Mouse (Mus musculus): ENCODE results near the gene Olfr1396. TPM values are rescaled to one million over a fixed set of nuclear protein-coding genes. Genes with fewer than 3 reads are reported as not detected.

Olfr1396 gene
- not detected for total RNA-seq (2021)

DNA sequence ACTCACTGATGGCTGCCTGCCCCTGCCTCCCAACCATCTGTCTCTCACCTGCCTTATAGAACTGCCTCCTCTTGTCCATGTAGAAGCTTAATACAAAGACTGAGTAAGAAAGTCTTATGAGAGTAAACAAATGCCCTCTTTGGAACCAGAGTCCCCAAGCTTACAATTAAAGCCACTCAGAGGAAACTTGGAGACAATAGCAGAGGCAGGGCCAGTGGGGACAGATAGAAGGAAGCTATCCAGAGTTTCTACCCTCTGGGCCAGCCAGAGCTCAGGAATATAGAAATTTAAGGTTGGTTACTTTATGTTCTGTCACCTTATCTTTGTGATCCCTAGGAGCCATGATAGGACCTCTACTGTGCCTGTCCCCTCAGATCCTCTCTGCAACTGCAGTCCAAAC lies at the start of gene Olfr1396:
TSS of gene Olfr1396 (minus strand) at position 101 of the 400 bp plus-strand sequence.
- no peak for DNase-seq

DNA sequence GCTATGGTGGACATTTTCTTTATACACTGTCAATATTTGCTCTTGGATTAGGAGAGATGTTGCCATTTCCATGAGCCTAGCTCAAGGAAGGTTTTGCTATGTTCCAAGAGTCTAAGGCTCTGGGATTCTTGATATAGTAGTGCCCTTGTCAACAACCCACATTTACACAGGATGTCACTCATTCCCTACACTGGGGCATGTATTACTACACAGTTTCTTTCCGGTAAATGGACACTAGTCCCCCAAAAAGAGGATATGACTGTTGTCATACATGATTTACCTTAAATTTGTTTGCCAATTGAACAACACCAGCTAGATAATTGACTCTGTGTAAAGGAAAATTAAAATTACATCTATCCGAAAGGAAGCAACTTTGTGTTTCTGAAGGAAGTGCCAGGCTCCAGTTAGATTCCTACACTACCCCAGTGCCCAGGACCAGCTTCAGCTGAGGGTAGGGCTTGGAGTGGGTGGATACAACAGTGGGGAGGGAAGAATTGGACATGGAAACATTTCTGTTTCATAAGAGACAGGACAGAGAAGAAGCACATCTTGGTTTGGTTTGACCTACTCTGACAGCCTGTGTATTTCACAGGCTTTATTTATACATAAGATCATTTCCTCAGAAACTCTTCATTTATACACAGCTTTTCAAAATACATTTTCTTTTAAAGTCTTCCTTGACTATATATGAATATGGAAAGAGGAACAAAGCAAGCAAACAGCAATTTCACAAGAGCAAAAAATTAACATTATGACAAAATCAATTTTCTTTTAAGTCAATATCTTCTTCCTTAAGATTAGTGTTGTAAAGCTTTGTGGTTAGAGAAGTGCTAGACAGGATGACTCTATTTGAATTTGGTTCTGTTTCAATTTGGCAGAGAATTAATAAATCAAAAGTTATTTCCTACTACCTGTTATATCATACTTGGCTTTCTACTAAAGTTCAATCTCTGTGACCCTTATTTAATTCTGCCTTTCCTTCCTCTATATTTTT lies 42.4 kb upstream of the Olfr1396 start:
- DNase-seq: no peak

DNA sequence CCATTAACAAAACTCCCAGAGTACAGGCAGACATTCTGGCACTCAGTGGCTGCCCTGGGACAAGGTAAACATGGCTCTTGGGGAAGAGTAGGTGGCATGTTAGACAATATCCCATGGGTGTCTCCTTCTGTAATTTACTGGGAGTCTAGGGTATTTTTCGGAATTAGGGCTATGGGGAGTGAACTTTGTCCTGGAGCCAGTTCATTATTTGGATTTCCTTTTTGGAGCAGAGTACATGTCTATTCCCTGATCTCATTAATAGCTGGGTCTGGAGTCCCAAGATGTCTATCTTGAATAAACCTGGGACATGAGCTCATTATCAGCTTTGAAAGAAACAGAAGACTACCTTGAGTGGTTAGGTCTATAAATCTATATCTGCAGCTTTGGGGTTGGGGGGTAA lies 39.4 kb upstream of the Olfr1396 start, which contains the start of gene Olfr1394:
TSS of gene Olfr1394 (plus strand) at position 301 of the 400 bp plus-strand sequence.
- DNase-seq: no peak

DNA sequence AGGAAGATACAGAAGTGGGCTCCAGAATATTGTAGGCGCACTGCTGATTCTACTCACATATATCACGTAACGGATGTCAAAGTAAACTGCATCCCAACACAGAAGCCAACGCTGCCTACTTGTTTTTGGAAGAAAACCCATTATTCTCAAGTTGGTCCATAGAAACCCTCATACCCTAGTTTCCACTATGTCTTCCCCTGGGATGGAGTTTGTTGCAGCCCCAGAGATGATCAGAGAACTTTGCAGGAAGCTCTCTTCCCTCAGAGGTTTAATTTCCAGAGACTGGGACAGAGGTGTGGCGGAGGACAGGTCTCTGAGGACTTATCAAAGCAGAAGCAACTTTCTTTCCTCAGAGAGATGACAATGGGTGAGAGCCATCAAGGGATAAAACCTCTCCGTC lies 27.3 kb upstream of the Olfr1396 start, which contains the start of gene Olfr1395:
TSS of gene Olfr1395 (plus strand) at position 301 of the 400 bp plus-strand sequence.
- no peak for DNase-seq

DNA sequence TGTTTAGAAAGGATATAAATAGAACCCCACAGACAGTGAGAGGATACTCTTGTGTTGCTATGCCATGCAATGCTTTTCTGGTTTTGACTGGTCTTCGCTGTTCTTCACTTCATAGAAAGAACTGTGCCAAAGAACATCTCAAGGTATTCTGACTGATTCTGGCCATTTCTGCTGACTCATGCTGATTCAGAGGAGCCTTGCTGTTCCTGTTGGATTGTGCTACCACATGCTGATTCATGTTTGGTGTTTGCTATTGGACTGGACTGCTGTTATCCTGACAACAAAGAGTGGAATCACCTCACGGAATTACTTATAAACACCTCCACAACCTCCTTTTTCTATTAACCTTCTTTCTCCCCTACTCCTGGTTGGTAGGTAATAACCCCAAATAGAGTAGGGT lies 9.5 kb upstream of the Olfr1396 start:
- DNase-seq: no peak

DNA sequence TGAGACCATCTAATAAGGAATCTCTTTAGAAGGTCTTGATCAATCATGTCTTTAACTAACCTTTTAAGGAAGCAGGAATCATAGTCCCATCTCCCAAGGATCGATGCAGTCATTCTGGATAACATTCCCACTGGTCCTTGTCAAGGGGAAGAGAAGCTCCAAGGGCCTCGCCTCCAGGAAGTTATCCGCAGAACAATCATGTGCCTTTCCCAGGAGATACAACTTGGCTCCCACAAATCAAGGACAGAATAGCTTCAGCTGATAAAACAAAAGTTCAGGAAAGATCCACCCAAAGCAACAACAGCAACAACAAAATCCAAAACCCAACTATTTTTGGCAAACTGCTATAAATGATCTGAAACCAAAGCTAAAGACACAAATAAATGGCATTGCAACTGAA lies 5.0 kb upstream of the Olfr1396 start:
- no peak for DNase-seq

DNA sequence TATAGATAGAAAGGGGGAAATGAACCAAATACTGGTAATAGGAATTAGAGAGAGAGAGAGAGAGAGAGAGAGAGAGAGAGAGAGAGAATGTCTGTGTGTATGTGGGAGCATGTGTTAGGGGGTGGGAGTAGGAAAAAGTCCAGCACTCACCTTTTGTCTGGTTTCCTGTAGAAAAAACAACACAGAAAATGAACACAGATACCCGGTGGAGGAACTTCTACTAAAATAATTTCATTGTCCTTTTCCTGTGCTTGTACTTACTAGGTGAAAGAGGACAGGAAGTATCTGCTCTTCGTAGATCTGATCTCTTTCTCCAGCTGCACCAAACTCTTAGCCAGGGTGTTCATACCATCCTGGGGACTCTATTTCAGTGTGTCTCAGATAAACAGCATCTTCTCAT lies 516 bp downstream of the Olfr1396 start:
- no peak for DNase-seq

DNA sequence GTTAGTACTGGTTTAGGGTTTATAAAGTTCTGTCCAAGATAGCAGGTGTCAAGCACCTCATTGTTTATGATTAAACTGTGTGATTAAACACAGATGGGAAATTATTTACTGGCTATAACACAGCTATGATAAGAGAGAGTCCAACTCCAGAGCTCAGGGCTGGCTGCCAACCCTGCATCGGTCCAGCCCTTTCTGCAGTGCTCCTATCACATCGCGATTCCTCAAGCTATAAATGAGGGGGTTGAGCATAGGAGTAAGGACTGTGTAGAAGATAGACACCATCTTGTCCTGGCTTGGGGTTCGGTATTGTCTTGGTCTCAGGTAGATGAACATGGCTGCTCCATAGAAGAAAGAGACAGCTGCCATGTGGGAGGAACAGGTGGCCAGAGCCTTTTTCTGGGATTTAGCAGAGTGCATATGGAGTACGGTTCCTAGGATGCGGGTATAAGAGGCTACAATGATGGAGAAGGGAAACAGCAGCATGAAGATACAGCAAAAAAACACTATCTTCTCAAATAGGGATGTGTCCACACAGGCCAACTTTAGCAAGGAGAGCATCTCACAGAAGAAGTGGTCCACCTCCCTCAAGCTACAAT lies 2.0 kb downstream of the Olfr1396 start:
- peak in 1 of 2 experiments; percentile 5 for DNase-seq

DNA sequence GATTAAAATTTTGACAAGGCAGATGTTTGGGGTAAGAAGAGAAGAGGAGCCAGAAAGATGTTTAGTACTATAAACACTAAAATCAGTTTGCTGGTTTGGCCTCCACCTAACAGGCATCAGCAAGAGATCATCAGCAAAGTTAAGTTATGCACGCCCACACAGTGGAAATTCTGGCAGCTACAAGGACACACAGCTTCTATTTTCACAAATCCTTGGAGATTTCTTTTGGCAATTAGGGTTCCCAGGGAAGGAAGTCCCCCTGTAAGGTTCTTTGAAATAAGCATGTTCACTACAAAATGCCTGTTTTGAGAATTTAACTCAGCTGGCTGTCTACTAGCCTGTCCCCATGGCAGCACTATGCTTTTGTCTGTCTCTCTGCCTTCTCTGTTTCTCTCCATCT lies 3.7 kb downstream of the Olfr1396 start:
- DNase-seq: no peak

DNA sequence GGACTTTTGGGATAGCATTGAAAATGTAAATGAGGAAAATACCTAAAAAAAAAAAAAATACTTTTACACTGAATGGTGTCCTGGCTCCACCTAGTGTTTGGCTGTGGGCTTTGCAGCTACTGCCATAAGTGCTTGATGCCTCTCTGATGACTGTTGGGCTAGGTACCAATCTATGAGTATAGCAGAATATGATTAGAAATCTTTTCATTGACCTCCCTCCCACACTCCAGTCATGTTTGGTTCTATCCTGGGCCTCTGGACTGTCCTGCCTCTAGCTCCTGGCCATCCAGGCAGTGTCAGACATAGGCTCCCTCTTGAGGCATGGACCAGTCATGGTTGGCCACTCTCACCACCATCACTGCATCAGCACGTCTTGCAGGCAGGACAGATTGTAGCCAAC lies 5.8 kb downstream of the Olfr1396 start:
- DNase-seq: peak in 1 of 2 experiments; percentile 5

DNA sequence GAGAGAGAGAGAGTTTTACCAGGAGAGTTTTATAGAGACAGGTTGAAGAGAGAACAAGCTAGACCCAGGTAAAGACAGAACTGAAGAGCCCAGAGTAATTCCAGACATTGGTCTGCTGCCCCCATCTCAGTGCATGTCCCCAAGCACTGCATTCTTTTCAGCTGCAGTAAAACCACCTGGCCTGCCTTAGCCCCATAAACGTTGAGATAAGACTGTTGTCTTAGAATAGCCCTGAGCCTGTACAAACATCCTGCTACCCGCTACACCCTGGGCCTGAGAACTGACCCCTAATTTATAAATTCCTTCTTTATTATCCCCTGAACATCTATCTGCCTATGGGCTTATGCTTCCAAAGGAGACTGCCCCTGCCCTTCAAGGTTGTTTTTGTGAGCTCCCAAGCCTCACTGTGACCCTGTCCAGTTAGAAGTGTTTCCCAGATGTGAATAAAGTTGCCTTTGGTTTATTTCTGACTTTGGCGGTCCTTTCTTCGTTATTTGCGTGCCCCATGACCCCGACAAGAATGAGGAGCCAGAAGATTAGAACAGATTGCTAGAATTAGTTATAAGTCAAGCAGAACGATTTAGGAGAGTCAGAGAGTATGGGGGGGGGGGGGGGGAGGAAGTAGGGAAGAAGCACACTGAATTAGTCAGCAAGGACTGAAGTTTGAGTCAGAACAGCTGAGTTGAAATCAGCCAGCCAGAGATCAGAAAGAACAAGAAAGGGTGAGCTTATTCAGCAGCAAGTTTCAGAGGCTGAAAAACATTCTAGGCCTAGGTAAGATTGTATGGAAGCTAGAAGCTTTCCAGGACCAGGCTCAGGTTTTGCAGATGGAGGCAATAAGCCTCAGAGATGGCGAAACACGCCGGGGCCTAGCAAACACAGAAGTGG lies 6.8 kb downstream of the Olfr1396 start:
- DNase-seq: no peak

DNA sequence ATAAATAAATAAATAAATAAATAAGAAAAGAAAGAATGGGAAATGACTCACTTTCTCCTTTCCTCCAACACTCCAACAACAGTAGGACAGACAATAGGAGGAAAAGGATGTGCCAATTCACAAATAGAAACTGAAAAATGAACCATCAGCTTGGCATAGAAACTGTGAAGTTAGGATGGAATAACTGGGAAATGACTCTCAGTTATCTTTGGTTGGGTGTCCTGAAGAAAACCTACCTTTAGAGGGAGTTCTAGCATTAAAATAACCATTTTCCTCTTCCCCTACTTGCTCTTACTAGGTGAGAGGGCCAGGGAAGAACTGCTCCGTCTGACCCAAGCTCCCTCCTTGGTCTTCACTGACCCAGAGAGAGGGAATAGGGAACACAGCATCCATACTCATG lies 8.9 kb downstream of the Olfr1396 start:
- no peak for DNase-seq

DNA sequence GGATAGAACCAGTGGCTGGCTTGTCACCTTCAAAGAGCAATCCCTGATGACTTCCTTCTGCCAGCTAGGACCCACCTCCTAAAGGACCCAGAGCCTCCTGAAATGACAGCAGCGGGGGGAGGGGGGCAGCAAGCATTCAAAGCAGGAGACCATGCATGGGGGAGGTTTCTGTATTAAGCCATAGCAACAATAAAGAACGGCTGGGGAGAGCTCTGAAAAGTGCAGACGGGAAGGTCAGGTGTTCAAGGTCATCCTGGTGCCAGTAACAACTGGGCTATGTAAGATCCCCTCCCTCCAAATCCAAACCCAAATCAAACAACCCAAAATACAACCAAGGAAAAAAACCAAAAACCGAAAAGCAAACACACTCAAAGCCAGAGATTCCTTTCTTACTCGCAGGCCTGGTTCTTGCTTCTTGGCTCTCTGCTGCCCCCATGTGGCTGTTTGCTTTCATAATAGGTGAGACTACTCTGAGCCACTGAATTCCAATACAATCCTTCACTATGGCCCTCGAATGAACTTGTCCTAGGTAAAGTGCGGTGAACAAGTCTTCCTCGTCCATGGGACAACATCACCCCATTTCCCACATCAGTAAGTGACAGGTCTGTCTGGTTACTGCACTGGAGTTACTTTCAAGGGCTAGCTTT lies 11.5 kb downstream of the Olfr1396 start:
- peak; percentile 72 to 73 for DNase-seq

DNA sequence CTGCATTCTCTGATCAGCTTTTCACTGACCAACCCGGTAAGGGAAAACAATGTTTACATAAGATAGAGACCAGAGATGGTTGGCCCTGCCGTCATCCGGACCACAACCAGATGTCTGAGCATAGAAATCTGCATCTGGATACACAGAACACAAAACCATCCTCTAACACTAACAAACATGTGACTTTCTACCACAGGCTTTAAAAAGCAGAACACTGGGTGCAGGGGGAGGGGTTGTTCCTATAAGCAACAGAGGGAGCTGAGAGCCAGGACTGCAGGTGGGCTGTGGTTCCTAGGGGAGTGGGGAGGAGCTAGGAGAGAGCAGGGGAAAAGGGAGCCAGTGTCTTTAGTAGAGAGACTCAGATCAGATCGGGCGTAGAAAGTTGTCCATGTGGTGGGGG lies 13.2 kb downstream of the Olfr1396 start:
- DNase-seq: no peak

DNA sequence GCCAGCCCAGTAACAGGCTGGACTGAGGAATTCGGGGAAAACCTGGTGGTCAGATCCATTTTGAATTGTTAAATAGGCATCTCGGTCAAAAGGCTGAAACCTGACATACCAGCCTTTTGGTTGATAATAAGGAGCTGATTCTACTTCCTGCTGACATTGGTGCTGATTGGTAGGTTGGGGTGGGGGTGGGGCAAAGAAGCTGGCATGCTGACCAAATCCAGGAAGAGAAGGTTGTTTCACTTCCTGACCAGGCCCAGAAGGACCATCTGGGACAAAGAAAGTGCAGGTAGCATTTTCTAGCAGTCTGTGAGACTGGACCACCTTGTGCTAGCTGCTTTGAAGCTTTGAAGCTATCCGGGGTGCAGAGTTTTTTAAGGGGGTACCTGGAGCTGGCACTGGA lies 14.3 kb downstream of the Olfr1396 start:
- no peak for DNase-seq

DNA sequence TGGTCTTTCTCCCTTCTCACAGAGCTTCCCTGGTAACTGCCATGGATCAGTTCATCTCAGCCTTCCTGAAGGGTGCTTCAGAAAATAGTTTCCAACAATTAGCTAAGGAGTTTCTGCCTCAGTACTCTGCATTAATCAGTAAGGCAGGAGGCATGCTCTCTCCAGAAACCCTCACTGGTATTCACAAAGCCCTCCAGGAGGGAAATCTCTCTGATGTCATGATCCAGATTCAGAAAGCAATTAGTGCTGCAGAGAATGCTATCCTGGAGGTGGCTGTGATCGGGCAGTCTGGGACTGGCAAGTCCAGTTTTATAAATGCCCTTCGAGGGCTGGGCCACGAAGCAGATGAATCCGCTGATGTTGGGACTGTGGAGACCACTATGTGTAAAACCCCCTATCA lies 19.3 kb downstream of the Olfr1396 start:
- no peak for DNase-seq

DNA sequence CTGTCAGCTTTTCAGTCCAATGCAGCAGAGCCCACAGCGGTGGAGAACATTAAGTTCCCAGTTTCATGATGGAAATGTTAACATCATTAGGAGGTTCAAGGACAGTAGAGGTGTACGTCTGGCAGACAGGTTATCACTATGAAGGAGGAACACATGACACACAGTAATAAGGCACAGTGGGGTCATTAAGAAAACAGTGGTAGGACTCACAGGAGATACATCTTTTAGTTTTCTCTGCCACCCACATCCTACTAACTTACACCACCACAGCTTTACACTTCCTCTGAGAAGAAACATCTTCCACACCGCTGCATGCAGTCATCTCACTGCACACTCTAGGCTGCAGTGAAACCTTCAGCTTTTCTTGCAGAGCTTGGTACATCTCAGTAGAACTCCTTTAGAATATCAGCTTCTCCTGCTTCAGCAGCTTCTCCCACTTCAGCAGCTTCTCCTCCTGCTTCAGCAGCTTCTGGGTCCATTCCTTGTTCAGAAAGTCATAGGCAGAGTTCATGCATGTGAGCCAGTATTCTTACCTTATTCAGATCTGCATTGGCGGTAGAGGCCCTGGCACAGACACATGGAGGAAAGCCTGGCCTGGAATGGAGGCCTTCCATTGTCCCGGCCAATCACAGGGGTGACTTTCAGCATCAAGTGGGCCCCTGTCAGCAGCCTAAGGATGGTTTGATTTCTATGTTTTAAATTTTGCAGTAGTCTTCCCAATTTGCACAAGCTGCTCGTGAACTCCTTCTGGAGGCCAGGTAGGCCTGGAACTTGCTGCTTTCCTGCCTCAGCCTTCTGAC lies 20.6 kb downstream of the Olfr1396 start:
- no peak for DNase-seq

DNA sequence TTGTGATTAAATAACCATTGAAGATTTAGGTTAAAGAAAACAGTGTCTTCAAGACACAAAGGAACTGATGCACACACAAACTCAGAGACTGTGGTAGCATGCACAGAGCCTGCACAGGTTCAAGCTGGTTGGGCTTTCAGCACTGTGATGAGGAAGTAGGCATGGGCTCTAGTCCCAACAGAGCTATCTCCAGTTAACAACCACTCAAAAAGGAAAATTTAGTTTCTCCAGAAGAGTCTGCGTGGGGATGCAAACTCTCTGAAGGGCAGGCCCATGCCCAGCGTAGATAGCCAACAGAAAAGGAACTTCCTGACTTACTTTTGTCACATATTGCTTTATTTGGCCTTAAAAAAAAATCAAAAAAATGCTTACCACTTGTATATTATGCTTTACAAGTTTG lies 21.9 kb downstream of the Olfr1396 start:
- DNase-seq: no peak

DNA sequence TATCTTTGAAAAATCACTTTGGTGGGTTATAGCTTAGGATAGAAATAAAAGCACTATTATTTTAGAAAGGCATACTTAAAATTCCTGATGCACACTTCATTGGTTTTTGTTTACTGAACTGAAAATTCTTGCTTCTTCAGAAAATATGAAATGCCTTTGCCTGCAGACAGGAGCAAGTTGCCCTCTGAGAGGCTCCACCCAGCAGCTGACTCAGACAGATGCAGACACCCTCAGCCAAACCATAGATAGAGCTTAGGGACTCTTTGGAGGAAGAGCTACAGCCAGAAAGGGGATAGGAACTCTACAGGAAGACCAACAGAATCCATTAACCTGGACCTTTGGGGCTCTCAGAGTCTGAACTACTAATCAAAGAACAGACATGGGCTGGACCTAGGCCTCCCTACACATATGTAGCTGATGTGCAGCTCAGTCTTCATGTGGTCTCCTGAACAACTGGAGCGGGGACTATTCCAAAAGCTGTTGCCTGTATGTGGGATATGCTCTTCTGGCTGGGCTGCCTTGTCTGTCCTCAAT lies 22.6 kb downstream of the Olfr1396 start:
- no peak for DNase-seq

DNA sequence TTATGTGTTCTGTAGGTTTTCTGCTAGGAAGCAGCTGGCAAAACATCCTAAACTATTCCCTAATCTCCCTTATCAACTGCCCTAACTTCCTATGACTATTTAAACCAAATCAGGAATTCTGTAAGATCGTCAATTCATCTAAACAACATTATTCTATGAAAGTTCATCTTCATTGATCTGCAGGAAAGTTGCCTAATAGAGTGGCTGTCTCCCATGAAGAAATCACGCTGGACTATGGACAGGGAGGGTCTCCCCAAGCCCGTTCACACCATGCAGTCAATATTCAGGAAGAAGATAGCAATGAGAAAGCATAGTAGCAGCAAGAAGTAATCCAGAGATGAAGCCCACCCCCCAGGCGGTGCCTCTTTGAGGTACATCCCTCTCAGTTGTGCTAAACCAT lies 23.5 kb downstream of the Olfr1396 start:
- no peak for DNase-seq

DNA sequence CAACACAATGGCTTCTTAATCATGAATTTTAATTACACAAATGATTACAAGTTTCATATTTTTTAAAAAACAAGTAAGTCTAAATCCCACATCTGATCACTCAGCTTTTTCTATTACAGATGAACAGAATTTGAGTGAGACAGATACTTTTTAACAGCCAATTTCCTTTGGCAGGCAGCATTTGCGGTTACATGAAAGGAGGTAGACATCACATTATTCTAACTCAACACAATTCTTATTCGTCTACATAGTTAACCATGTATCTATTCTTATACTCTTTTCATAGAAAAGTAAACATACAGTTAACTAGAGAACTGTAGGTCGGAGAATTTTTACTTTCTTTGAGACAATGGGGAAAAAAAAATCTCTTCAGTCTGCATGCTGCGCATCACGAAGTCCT lies 24.1 kb downstream of the Olfr1396 start:
- no peak for DNase-seq

Measured in layer of hippocampus, postnatal 36 days (tissue).